17 mouse cellular contexts compared by ENCODE assay signal in the genomic region with DNA sequence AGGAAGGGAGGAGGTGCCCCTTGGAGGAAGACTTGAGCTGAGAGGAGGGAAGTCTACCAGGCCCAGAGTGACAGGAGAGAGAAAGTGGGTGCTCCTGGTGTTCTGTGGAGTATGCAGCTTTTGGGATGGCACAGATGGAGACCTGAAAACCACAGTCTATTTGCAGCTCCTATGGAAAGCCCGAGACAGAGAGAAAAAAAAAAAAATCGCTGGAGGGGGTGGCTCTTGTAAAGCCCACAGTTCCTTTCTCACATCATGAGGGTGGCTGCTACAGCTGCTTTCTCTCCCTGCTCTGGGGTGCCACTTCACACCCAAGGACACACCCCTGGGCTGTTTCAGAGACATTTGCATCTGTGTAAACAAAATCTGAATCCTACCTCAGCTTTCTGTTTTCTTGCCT.
DNase-seq lines count a peak whose midpoint lies in the region; ATAC-seq and TF ChIP-seq lines count a peak whose summit lies in the region.
"Had no signal": no experiment of that assay in that cellular context is flagged by ENCODE, and none has a peak within 500 bp of the region (broad histone marks: within the 10 kb centered on the region; RNA-seq: fewer than 3 reads in every experiment).

No protein-coding gene starts in this region.

- no peaks in the 10 kb centered on the region for H3K4me1 ChIP-seq in embryonic facial prominence, embryonic 15.5 days
- H3K4me1 ChIP-seq in embryonic facial prominence, embryonic 10.5 days: peaks cover 5% of the 10 kb centered on the region
- 0 out of 2 replicates have a peak, but pooled peaks cover 6% of the 10 kb centered on the region for H3K4me1 ChIP-seq in intestine, postnatal 0 days (replicated peaks; ENCODE audit: control insufficient read depth, insufficient read depth, low read length)
- H3K4me1 ChIP-seq: embryonic facial prominence, embryonic 12.5 days; neural tube, embryonic 15.5 days had no signal

- no peak for ATAC-seq in embryonic facial prominence, embryonic 15.5 days (ENCODE audit: insufficient number of reproducible peaks, low FRiP score, low TSS enrichment, low read depth)
- ATAC-seq in intestine, postnatal 0 days: no peak
- ATAC-seq: liver, postnatal 0 days had no signal

- H3K9me3 ChIP-seq in embryonic facial prominence, embryonic 15.5 days (replicated peaks): no peaks in the 10 kb centered on the region
- H3K9me3 ChIP-seq in embryonic facial prominence, embryonic 10.5 days: no peaks in the 10 kb centered on the region
- H3K9me3 ChIP-seq in intestine, postnatal 0 days (ENCODE audit: control insufficient read depth): no peaks in the 10 kb centered on the region
- H3K9me3 ChIP-seq: embryonic facial prominence, embryonic 12.5 days; neural tube, embryonic 15.5 days had no signal

- H3K27ac ChIP-seq in embryonic facial prominence, embryonic 15.5 days (replicated peaks): 0 out of 2 replicates have a peak overlapping the region, but pooled peaks have one; percentile 22
- H3K27ac ChIP-seq in embryonic facial prominence, embryonic 10.5 days (replicated peaks): no peak overlapping the region
- peak overlapping the region; percentile 70; the same call in 1 of the 2 replicates for H3K27ac ChIP-seq in intestine, postnatal 0 days (ENCODE audit: low read depth, low read length)
- H3K27ac ChIP-seq: embryonic facial prominence, embryonic 12.5 days; neural tube, embryonic 15.5 days had no signal

- no peak overlapping the region for H3K4me3 ChIP-seq in embryonic facial prominence, embryonic 15.5 days (replicated peaks)
- H3K4me3 ChIP-seq in embryonic facial prominence, embryonic 10.5 days: no peak overlapping the region
- no peak overlapping the region for H3K4me3 ChIP-seq in intestine, postnatal 0 days (ENCODE audit: low read depth, low read length)
- H3K4me3 ChIP-seq: embryonic facial prominence, embryonic 12.5 days; neural tube, embryonic 15.5 days had no signal

- no peaks in the 10 kb centered on the region for H3K27me3 ChIP-seq in embryonic facial prominence, embryonic 15.5 days
- no peaks in the 10 kb centered on the region for H3K27me3 ChIP-seq in embryonic facial prominence, embryonic 10.5 days (replicated peaks; ENCODE audit: low read depth, poor library complexity, severe bottlenecking)
- H3K27me3 ChIP-seq in intestine, postnatal 0 days (replicated peaks; ENCODE audit: control insufficient read depth, insufficient read depth, low read length): no peaks in the 10 kb centered on the region
- H3K27me3 ChIP-seq: embryonic facial prominence, embryonic 12.5 days; neural tube, embryonic 15.5 days had no signal

- H3K4me2 ChIP-seq in embryonic facial prominence, embryonic 15.5 days (replicated peaks): no peak overlapping the region
- no peak overlapping the region for H3K4me2 ChIP-seq in intestine, postnatal 0 days (replicated peaks; ENCODE audit: low read depth)
- H3K4me2 ChIP-seq: embryonic facial prominence, embryonic 12.5 days; neural tube, embryonic 15.5 days had no signal

- 32% methylated on average over 2 of the region's 2 CpGs for WGBS in embryonic facial prominence, embryonic 15.5 days
- WGBS in embryonic facial prominence, embryonic 10.5 days: 55% methylated on average over 2 of the region's 2 CpGs
- 34% methylated on average over 2 of the region's 2 CpGs for WGBS in intestine, postnatal 0 days

- TF ChIP-seq CTCF in intestine, postnatal 0 days (IDR thresholded peaks at IDR 0.05; ENCODE audit: low read depth): no peak

- no peak for DNase-seq in embryonic facial prominence, embryonic 10.5 days (ENCODE audit: low spot score)
- DNase-seq in left cerebral cortex, adult 18-20 months (ENCODE audit: low spot score in 2 of 2): peak; percentile 34 to 59
- no peak for DNase-seq in left cerebral cortex, postnatal 4 days
- peak; percentile 44 for DNase-seq in right cerebral cortex, postnatal 25 days
- DNase-seq in adrenal gland, postnatal 10 days: no peak
- DNase-seq in ovary, postnatal 36 days (ENCODE audit: low spot score): no peak
- DNase-seq: adrenal gland, adult 2 months; cerebellum, adult 18-20 months; heart, adult 18-20 months; heart, postnatal 4 days; layer of hippocampus, postnatal 36 days; liver; liver, postnatal 0 days had no signal

- H3K9ac ChIP-seq in embryonic facial prominence, embryonic 15.5 days: no peak overlapping the region
- H3K9ac ChIP-seq in intestine, postnatal 0 days (ENCODE audit: low read depth, low read length): no peak overlapping the region
- H3K9ac ChIP-seq: embryonic facial prominence, embryonic 12.5 days; liver, postnatal 0 days; neural tube, embryonic 15.5 days had no signal

- H3K36me3 ChIP-seq in embryonic facial prominence, embryonic 15.5 days: no peaks in the 10 kb centered on the region
- H3K36me3 ChIP-seq in embryonic facial prominence, embryonic 10.5 days (replicated peaks): no peaks in the 10 kb centered on the region
- no peaks in the 10 kb centered on the region for H3K36me3 ChIP-seq in intestine, postnatal 0 days (ENCODE audit: control insufficient read depth, insufficient read depth)
- H3K36me3 ChIP-seq: embryonic facial prominence, embryonic 12.5 days; neural tube, embryonic 15.5 days had no signal

- intact Hi-C loops in left cerebral cortex, postnatal 4 days (cut with DNase I): no loop called here

Comparison
In these comparisons a context has a peak if more than half of its experiments do, and no peak if none do; other contexts are left out.
1. DNase-seq: peak in left cerebral cortex, adult 18-20 months (2 of 2) and right cerebral cortex, postnatal 25 days (single experiment); none in embryonic facial prominence, embryonic 10.5 days (single experiment), left cerebral cortex, postnatal 4 days (single experiment), adrenal gland, postnatal 10 days (single experiment) and ovary, postnatal 36 days (single experiment).